Mouse (Mus musculus): Measurements from ENCODE around the gene Grid1. TPM values are rescaled to one million over a fixed set of nuclear protein-coding genes. Genes with fewer than 3 reads are reported as not detected.

The Grid1 gene
- polyA plus RNA-seq, 1 experiment from 2014 or later: 0.33 TPM

GRCm38 (mm10) chr14:35167451-35167850 lies 347.5 kb downstream of the Grid1 start:
- H3K9me3 ChIP-seq (replicated peaks): no peaks in the 10 kb centered on the region
- no peak overlapping the region for H3K4me2 ChIP-seq
- ATAC-seq (replicated peaks; ENCODE audit: insufficient number of reproducible peaks, insufficient read depth, low FRiP score, low read depth): no peak
- H3K36me3 ChIP-seq: no peaks in the 10 kb centered on the region
- 73% methylated on average over 2 of the region's 2 CpGs for WGBS
- H3K4me3 ChIP-seq: no peak overlapping the region
- no peak overlapping the region for H3K9ac ChIP-seq
- H3K4me1 ChIP-seq (replicated peaks): no peaks in the 10 kb centered on the region
- H3K27ac ChIP-seq: no peak overlapping the region
- no peaks in the 10 kb centered on the region for H3K27me3 ChIP-seq

DNA sequence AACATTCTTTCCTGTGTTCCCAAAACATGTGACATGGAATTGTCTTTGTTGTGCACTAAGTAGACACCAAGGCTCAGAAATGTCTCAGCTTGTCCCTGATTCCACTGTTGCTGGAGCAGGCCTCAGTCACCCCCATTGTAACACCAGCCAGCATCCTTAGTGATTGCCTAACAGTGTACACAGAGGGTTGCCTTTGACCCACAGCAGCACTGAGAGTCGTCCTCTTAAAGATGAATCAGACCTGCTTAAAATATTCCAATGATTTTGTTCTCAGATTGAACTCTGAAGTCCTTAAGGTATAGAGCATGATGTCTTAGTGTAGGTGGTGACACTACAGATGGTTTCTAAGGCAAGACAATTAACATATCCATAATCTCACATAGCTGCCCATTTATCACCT lies 354.0 kb downstream of the Grid1 start:
- no peak overlapping the region for H3K4me2 ChIP-seq
- no peak for ATAC-seq (replicated peaks; ENCODE audit: insufficient number of reproducible peaks, insufficient read depth, low FRiP score, low read depth)
- no peaks in the 10 kb centered on the region for H3K27me3 ChIP-seq
- no peaks in the 10 kb centered on the region for H3K36me3 ChIP-seq
- no peak overlapping the region for H3K4me3 ChIP-seq
- H3K9ac ChIP-seq: no peak overlapping the region
- no peak overlapping the region for H3K27ac ChIP-seq
- no peaks in the 10 kb centered on the region for H3K9me3 ChIP-seq (replicated peaks)
- no peaks in the 10 kb centered on the region for H3K4me1 ChIP-seq (replicated peaks)
- 58% methylated on average over 1 of the region's 1 CpGs for WGBS

GRCm38 (mm10) chr14:35176021-35176420 lies 356.1 kb downstream of the Grid1 start:
- H3K9me3 ChIP-seq (replicated peaks): no peaks in the 10 kb centered on the region
- H3K4me2 ChIP-seq: no peak overlapping the region
- no peak for ATAC-seq (replicated peaks; ENCODE audit: insufficient number of reproducible peaks, insufficient read depth, low FRiP score, low read depth)
- H3K4me3 ChIP-seq: no peak overlapping the region
- no peak overlapping the region for H3K9ac ChIP-seq
- WGBS: 90% methylated on average over 3 of the region's 3 CpGs
- no peaks in the 10 kb centered on the region for H3K36me3 ChIP-seq
- no peaks in the 10 kb centered on the region for H3K4me1 ChIP-seq (replicated peaks)
- H3K27ac ChIP-seq: no peak overlapping the region
- no peaks in the 10 kb centered on the region for H3K27me3 ChIP-seq

GRCm38 (mm10) chr14:35179076-35179475 lies 359.2 kb downstream of the Grid1 start:
- H3K36me3 ChIP-seq: no peaks in the 10 kb centered on the region
- no peak overlapping the region for H3K9ac ChIP-seq
- no peaks in the 10 kb centered on the region for H3K4me1 ChIP-seq (replicated peaks)
- no peak for ATAC-seq (replicated peaks; ENCODE audit: insufficient number of reproducible peaks, insufficient read depth, low FRiP score, low read depth)
- no peak overlapping the region for H3K27ac ChIP-seq
- no peaks in the 10 kb centered on the region for H3K9me3 ChIP-seq (replicated peaks)
- no peak overlapping the region for H3K4me3 ChIP-seq
- no peaks in the 10 kb centered on the region for H3K27me3 ChIP-seq
- H3K4me2 ChIP-seq: no peak overlapping the region

DNA sequence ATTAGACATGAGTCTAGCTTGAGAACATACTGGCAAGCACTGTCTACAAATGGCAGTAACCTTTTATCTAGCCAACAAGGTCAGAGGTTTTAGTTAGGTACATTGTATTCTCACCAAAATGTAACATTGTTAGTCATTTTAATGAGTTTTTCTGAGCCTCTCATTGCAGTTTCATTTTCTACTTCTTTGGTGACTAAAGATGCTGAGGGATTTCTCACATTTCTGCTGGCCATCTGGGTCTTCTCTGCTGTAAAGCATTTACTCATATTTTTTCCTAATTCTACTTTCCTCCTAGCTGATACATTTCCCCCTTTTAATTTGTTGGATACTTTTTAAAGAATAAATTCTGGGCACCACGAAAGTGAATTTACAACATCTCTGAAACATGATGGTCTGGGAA lies 365.5 kb downstream of the Grid1 start:
- Histone ChIP-seq H3K4me2 (no peak overlapping the region), H3K4me1 (replicated peaks) (no peaks in the 10 kb centered on the region), H3K4me3 (no peak overlapping the region), H3K9ac (no peak overlapping the region), H3K9me3 (replicated peaks) (no peaks in the 10 kb centered on the region), H3K36me3 (no peaks in the 10 kb centered on the region), H3K27ac (no peak overlapping the region), H3K27me3 (no peaks in the 10 kb centered on the region)
- WGBS: 71% methylated on average over 1 of the region's 1 CpGs
- no peak for ATAC-seq (replicated peaks; ENCODE audit: insufficient number of reproducible peaks, insufficient read depth, low FRiP score, low read depth)

DNA sequence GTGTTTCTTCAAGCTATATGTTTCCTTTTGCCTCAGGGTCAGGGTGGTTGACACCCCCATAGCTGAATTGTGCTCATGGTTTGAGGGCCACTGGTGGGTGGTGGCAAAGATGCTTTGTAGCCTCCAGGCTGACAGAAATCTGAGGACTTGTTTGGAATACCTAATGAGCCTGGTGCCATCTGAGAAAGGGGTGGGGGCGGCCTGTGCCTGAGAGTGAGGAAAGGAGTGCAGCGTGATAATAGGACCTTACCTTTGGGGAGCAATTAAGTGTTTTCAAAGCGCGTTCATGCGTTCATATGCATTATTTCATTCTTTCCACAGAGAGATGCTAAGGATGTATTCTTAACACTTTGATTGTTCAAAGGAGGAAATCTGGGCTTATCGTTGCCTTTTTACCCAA lies 372.3 kb downstream of the Grid1 start:
- H3K27ac ChIP-seq: no peak overlapping the region
- no peaks in the 10 kb centered on the region for H3K27me3 ChIP-seq
- H3K4me2 ChIP-seq: no peak overlapping the region
- no peaks in the 10 kb centered on the region for H3K36me3 ChIP-seq
- H3K4me1 ChIP-seq (replicated peaks): no peaks in the 10 kb centered on the region
- ATAC-seq (replicated peaks; ENCODE audit: insufficient number of reproducible peaks, insufficient read depth, low FRiP score, low read depth): no peak
- H3K4me3 ChIP-seq: no peak overlapping the region
- WGBS: 84% methylated on average over 6 of the region's 6 CpGs
- no peaks in the 10 kb centered on the region for H3K9me3 ChIP-seq (replicated peaks)
- no peak overlapping the region for H3K9ac ChIP-seq

DNA sequence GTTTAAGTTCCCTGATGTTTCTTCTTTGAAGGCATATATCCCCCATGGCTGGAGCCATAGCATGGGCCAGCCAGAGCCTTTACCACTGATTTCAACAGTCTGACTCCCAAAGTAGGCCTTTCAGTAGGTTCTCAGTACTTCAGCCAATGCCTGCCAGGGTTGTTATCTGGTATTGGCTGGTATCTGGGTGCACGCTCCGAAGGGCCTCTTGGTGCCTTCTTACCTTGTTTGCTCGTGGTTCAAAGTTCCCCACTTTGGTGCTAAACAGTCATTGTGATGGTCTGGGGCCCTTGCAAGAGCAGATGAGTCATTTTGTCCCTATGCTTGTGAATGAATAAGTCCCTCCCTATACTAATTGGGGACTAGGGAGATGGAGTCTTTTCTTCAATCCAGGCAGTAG lies 377.5 kb downstream of the Grid1 start:
- H3K4me1 ChIP-seq (replicated peaks): no peaks in the 10 kb centered on the region
- no peak for ATAC-seq (replicated peaks; ENCODE audit: insufficient number of reproducible peaks, insufficient read depth, low FRiP score, low read depth)
- WGBS: 41% methylated on average over 3 of the region's 3 CpGs
- H3K36me3 ChIP-seq: no peaks in the 10 kb centered on the region
- H3K9ac ChIP-seq: no peak overlapping the region
- H3K4me3 ChIP-seq: no peak overlapping the region
- H3K27ac ChIP-seq: no peak overlapping the region
- H3K27me3 ChIP-seq: no peaks in the 10 kb centered on the region
- no peak overlapping the region for H3K4me2 ChIP-seq
- H3K9me3 ChIP-seq (replicated peaks): no peaks in the 10 kb centered on the region

GRCm38 (mm10) chr14:35198447-35198846 lies 378.5 kb downstream of the Grid1 start:
- ATAC-seq (replicated peaks; ENCODE audit: insufficient number of reproducible peaks, insufficient read depth, low FRiP score, low read depth): no peak
- no peak overlapping the region for H3K4me3 ChIP-seq
- no peak overlapping the region for H3K9ac ChIP-seq
- H3K4me1 ChIP-seq (replicated peaks): no peaks in the 10 kb centered on the region
- H3K27me3 ChIP-seq: no peaks in the 10 kb centered on the region
- WGBS: 74% methylated on average over 4 of the region's 4 CpGs
- no peak overlapping the region for H3K27ac ChIP-seq
- no peaks in the 10 kb centered on the region for H3K9me3 ChIP-seq (replicated peaks)
- no peaks in the 10 kb centered on the region for H3K36me3 ChIP-seq
- no peak overlapping the region for H3K4me2 ChIP-seq

- Histone ChIP-seq H3K27me3 (no peaks in the 10 kb centered on the region), H3K9ac (no peak overlapping the region), H3K36me3 (no peaks in the 10 kb centered on the region), H3K27ac (no peak overlapping the region), H3K4me1 (replicated peaks) (no peaks in the 10 kb centered on the region), H3K9me3 (replicated peaks) (no peaks in the 10 kb centered on the region), H3K4me3 (no peak overlapping the region), H3K4me2 (no peak overlapping the region)
- ATAC-seq (replicated peaks; ENCODE audit: insufficient number of reproducible peaks, insufficient read depth, low FRiP score, low read depth): no peak
- 80% methylated on average over 6 of the region's 6 CpGs for WGBS
Observed at GRCm38 (mm10) chr14:35198899-35199298, 379.0 kb downstream of the Grid1 start.

GRCm38 (mm10) chr14:35209444-35209843 lies 389.5 kb downstream of the Grid1 start:
- H3K4me1 ChIP-seq (replicated peaks): no peaks in the 10 kb centered on the region
- ATAC-seq (replicated peaks; ENCODE audit: insufficient number of reproducible peaks, insufficient read depth, low FRiP score, low read depth): no peak
- WGBS: 68% methylated on average over 6 of the region's 6 CpGs
- H3K27me3 ChIP-seq: no peaks in the 10 kb centered on the region
- no peaks in the 10 kb centered on the region for H3K9me3 ChIP-seq (replicated peaks)
- H3K4me3 ChIP-seq: no peak overlapping the region
- no peak overlapping the region for H3K4me2 ChIP-seq
- H3K27ac ChIP-seq: no peak overlapping the region
- no peak overlapping the region for H3K9ac ChIP-seq
- H3K36me3 ChIP-seq: no peaks in the 10 kb centered on the region

DNA sequence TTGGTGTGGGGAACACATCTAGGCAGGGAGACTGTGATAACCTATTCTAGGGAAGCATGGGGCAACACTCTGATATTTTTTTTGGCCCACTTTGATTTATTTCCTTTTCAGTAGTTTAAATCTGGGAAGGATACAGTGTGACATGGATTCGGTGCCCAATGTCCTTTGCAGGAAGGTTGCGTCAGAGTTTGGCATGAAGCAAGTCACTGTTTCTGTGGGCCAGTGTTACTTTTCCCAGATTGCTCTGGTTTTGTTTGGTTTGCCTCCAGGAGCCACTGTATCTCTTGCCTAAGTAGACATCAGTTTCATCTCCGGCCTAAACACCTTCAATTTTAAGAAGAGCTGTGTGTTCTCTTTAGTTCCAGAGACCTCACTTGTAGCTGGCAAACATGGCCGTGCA lies 399.1 kb downstream of the Grid1 start:
- Histone ChIP-seq H3K27me3 (no peaks in the 10 kb centered on the region), H3K9ac (no peak overlapping the region), H3K4me3 (no peak overlapping the region), H3K4me2 (no peak overlapping the region), H3K36me3 (no peaks in the 10 kb centered on the region), H3K4me1 (replicated peaks) (no peaks in the 10 kb centered on the region), H3K9me3 (replicated peaks) (no peaks in the 10 kb centered on the region), H3K27ac (no peak overlapping the region)
- 76% methylated on average over 4 of the region's 4 CpGs for WGBS
- no peak for ATAC-seq (replicated peaks; ENCODE audit: insufficient number of reproducible peaks, insufficient read depth, low FRiP score, low read depth)

DNA sequence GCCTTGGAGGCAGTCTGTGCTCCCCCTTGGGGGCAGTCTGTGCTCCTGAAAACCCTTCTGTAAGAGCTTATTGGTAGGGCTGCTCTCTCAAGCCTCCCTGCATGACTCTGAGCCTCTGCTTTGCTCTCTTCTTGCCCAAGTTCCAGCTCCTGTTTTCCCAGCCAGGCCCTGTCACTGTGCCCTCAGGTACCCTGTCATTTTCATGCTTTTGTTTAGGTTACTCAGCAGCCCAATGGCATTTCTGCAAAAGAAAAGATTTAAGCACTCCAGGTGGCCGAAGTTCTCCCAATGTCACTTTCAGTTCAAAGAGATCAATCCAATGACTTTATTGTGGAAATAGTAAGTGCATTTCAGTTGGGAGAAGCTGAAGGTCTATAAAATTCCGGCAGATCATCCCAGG lies 402.3 kb downstream of the Grid1 start:
- Histone ChIP-seq H3K27me3 (no peaks in the 10 kb centered on the region), H3K4me1 (replicated peaks) (no peaks in the 10 kb centered on the region), H3K4me3 (no peak overlapping the region), H3K36me3 (no peaks in the 10 kb centered on the region), H3K27ac (no peak overlapping the region), H3K9ac (no peak overlapping the region), H3K4me2 (no peak overlapping the region), H3K9me3 (replicated peaks) (no peaks in the 10 kb centered on the region)
- 67% methylated on average over 2 of the region's 2 CpGs for WGBS
- no peak for ATAC-seq (replicated peaks; ENCODE audit: insufficient number of reproducible peaks, insufficient read depth, low FRiP score, low read depth)

DNA sequence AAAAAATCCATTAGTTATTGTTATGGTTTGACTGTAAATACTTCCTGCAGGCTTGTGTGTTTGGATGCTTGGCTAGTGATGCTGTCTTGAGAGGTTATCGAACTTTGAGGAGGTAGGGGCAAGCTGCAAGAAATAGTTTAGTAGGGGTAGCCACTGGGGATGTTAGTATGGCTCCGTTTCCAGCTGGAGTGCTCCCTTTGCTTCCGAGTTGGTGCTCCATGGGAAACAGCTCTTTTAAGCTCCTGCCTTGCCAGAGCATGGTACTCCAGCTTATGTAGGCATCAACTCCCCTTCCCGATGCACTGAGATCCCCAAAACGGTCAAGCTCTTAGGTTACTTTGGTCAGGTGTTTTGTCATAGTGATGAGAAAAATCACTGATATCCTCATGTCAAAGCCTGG lies 407.7 kb downstream of the Grid1 start:
- H3K9me3 ChIP-seq (replicated peaks): no peaks in the 10 kb centered on the region
- ATAC-seq (replicated peaks; ENCODE audit: insufficient number of reproducible peaks, insufficient read depth, low FRiP score, low read depth): no peak
- 85% methylated on average over 5 of the region's 5 CpGs for WGBS
- no peak overlapping the region for H3K27ac ChIP-seq
- H3K36me3 ChIP-seq: no peaks in the 10 kb centered on the region
- H3K4me2 ChIP-seq: no peak overlapping the region
- no peak overlapping the region for H3K9ac ChIP-seq
- no peak overlapping the region for H3K4me3 ChIP-seq
- no peaks in the 10 kb centered on the region for H3K4me1 ChIP-seq (replicated peaks)
- H3K27me3 ChIP-seq: no peaks in the 10 kb centered on the region
